Comparison of ENCODE assay signal across 20 mouse cellular contexts in the genomic region with DNA sequence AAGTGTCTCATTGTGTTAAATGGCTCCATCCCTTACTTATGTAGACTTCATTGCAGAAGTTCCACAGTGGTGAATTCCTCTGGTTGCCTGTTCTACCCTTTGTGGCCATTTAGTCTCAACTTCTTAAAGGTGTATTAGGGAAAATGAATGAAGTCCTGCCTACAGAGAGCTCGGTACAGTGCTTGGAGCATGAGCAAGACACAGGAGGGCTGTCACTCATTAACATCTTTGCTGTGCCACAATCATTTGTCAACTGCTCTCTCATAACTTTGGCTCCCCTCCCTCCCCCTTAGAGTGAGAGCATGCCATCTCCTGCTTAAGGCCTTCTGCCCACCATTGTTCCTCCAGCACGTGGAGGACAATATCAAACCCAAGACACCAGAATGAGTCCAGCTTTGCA.
"Had no signal": no experiment of that assay in that cellular context is flagged by ENCODE, and none has a peak within 500 bp of the region (broad histone marks: within the 10 kb centered on the region; RNA-seq: fewer than 3 reads in every experiment).

No protein-coding gene starts in this region.

- H3K4me3 ChIP-seq: lung, embryonic 15.5 days; midbrain, embryonic 10.5 days; midbrain, embryonic 12.5 days; myocyte; neural tube, embryonic 13.5 days; neural tube, embryonic 15.5 days had no signal

- H3K27me3 ChIP-seq: lung, embryonic 15.5 days; midbrain, embryonic 12.5 days; neural tube, embryonic 13.5 days; neural tube, embryonic 15.5 days had no signal

- H3K27ac ChIP-seq: lung, embryonic 15.5 days; midbrain, embryonic 10.5 days; midbrain, embryonic 12.5 days; neural tube, embryonic 13.5 days; neural tube, embryonic 15.5 days had no signal

- ATAC-seq: lung, postnatal 0 days; midbrain, embryonic 16.5 days had no signal

- H3K36me3 ChIP-seq: lung, embryonic 15.5 days; midbrain, embryonic 10.5 days; midbrain, embryonic 12.5 days; neural tube, embryonic 13.5 days; neural tube, embryonic 15.5 days had no signal

- H3K9me3 ChIP-seq: lung, embryonic 15.5 days; midbrain, embryonic 12.5 days; neural tube, embryonic 15.5 days had no signal

- H3K4me1 ChIP-seq: lung, embryonic 15.5 days; midbrain, embryonic 12.5 days; neural tube, embryonic 13.5 days; neural tube, embryonic 15.5 days had no signal

- DNase-seq: lung, adult 2 months; lung, postnatal 14 days; lung, postnatal 36 days; midbrain, embryonic 14.5 days; retina, postnatal 1 day; right cerebral cortex, adult 18-20 months; right cerebral cortex, postnatal 25 days; right cerebral cortex, postnatal 4 days; spleen, adult 18-20 months; thymus, adult 18-20 months; thymus, postnatal 14 days; thymus, postnatal 36 days had no signal

- H3K9ac ChIP-seq: lung, embryonic 15.5 days; midbrain, embryonic 12.5 days; neural tube, embryonic 13.5 days; neural tube, embryonic 15.5 days had no signal

- H3K4me2 ChIP-seq: lung, embryonic 15.5 days; midbrain, embryonic 12.5 days; neural tube, embryonic 13.5 days; neural tube, embryonic 15.5 days had no signal
